Mouse (Mus musculus) stomach, embryonic 14.5 days (tissue): ENCODE measurements around the gene Ppp1r12a. TPM values are rescaled to one million over a fixed set of nuclear protein-coding genes. Genes with fewer than 3 reads are reported as not detected.

Source experiments
- ATAC-seq: fragments of 200-750 bp; cut with Nextera tagmentation; 2 replicates; pipeline ENCODE4 v1.8.0; 2017; ENCODE audit warnings: low read depth, moderate TSS enrichment; ENCODE audit not compliant: insufficient number of reproducible peaks, insufficient read depth, low FRiP score
- H3K27ac ChIP-seq: fragments of 300-500 bp; sonication (generic); 2 replicates; pipeline ENCODE4 v1.5.1; 2014; ENCODE audit warnings: mild to moderate bottlenecking, low read length, moderate library complexity, mixed read lengths
- H3K27me3 ChIP-seq: fragments of 300-500 bp; sonication (generic); 2 replicates; pipeline ENCODE4 v1.6.1; 2014; ENCODE audit warnings: low read length, control low read depth, mixed read lengths; ENCODE audit not compliant: control insufficient read depth, insufficient read depth
- H3K36me3 ChIP-seq: fragments of 300-500 bp; sonication (generic); 2 replicates; pipeline ENCODE4 v1.6.1; 2014; ENCODE audit warnings: mild to moderate bottlenecking, control low read depth, low read length, moderate library complexity, mixed read lengths; ENCODE audit not compliant: control insufficient read depth, insufficient read depth
- H3K4me1 ChIP-seq: fragments of 300-500 bp; sonication (generic); 2 replicates; pipeline ENCODE4 v1.6.1; 2014; ENCODE audit warnings: low read length, control low read depth, mixed read lengths; ENCODE audit not compliant: control insufficient read depth, insufficient read depth
- H3K4me2 ChIP-seq: fragments of 300-500 bp; sonication (generic); replicated peaks from 2 replicates; pipeline ENCODE4 v1.6.1; 2014; ENCODE audit warnings: low read depth, low read length, control low read depth
- H3K4me3 ChIP-seq: fragments of 300-500 bp; sonication (generic); 2 replicates; pipeline ENCODE4 v1.5.1; 2014; ENCODE audit warnings: low read depth, low read length, control low read depth
- H3K9ac ChIP-seq: fragments of 300-500 bp; sonication (generic); replicated peaks from 2 replicates; pipeline ENCODE4 v1.6.1; 2014; ENCODE audit warnings: low read depth, mild to moderate bottlenecking, control low read depth, low read length, moderate library complexity, mixed read lengths
- H3K9me3 ChIP-seq: fragments of 300-500 bp; sonication (generic); 2 replicates; pipeline ENCODE4 v1.6.1; 2016; ENCODE audit warnings: low read depth, low read length, control low read depth; ENCODE audit not compliant: control insufficient read depth
- WGBS: fragments of 180-500 bp; shearing (Covaris S2); extraction: QIAGEN DNeasy Blood & Tissue Kit; methylation state at CpG from one replicate; pipeline ENCODE4 v1.1.7; 2014; 5-methylcytosine and 5-hydroxymethylcytosine counted together
- polyA plus RNA-seq: library from polyadenylated mRNA; unstranded; fragments of >200 nt; fragmentation: Nextera tagmentation; extraction: Ambion mirVana; gene quantifications from 2 replicates; pipeline ENCODE4 v1.2.1, GENCODE M21; 2014

Gene Ppp1r12a
- polyA plus RNA-seq, 1 experiment from 2014 or later = 140 TPM

DNA sequence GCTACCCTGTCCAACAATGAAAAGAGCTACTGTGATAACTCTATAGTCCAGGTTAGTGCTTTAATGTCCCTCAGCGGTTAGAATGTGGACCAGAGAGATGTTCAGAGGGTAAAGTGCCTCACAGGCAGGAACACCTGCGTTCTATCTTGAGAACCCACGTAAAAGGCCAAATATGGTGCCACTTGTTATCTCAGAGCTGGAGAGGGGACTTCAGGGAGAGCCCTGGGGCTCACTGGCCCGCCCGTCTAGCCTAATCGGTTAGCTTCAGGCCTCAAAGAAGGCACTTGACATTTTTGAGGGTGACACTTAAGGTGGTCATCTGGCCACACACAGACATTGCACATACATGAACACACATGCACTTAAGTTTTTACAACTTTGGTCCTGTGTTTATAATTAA lies 120.4 kb downstream of the Ppp1r12a start:
- ATAC-seq = 0 out of 2 replicates have a peak, but pooled peaks have one; percentile 39
- no peaks in the 10 kb centered on the region for H3K27me3 ChIP-seq
- no peak overlapping the region for H3K4me2 ChIP-seq
- no peak overlapping the region for H3K4me3 ChIP-seq
- no peak overlapping the region for H3K27ac ChIP-seq
- H3K9ac ChIP-seq = no peak overlapping the region
- peaks cover 17% of the 10 kb centered on the region for H3K36me3 ChIP-seq
- no peaks in the 10 kb centered on the region for H3K4me1 ChIP-seq
- 90% methylated on average over 6 of the region's 6 CpGs for WGBS
- no peaks in the 10 kb centered on the region for H3K9me3 ChIP-seq

DNA sequence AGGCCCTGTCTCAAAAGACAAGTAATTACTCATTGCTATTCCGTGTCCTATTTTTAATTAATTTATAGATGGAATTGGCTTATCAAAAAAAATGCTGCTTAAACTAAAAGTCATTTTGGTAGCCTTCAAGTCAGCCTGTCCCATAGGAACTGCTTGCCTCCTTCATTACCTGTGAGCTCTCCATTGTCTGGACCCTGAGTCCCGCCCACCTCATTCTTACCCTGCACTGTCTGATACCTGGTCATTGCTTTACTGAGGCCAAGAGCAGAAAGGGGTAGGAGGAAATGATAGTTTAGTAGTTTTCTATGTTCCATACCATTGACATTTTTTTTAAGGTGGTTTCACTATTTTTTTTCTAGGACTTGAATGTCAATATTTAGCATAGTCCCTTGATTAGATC lies 121.4 kb downstream of the Ppp1r12a start:
- Histone ChIP-seq H3K9me3 (no peaks in the 10 kb centered on the region), H3K9ac (no peak overlapping the region), H3K4me2 (no peak overlapping the region), H3K27ac (no peak overlapping the region), H3K4me3 (no peak overlapping the region), H3K36me3 (peaks cover 13% of the 10 kb centered on the region), H3K27me3 (no peaks in the 10 kb centered on the region), H3K4me1 (no peaks in the 10 kb centered on the region)
- 85% methylated on average over 2 of the region's 2 CpGs for WGBS
- ATAC-seq = no peak

DNA sequence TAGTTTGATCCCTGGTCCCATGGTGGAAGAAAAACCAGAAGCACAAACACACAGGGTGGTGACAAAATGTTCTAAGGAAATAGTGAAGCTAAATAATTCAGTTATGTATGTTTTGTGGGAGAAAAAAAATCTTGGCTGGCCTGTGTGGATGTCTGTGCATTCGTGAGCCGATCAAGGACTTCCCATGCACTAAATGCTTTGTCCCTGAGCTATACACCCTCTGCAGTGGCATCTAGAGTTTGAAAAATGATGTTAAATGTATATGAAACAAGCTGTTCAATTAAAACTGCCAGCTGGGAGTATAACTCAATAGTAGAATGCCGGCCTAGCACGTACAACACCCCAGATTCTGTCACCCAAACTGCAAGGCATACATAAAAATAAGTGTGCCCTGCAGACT lies 121.8 kb downstream of the Ppp1r12a start:
- no peaks in the 10 kb centered on the region for H3K27me3 ChIP-seq
- no peak for ATAC-seq

DNA sequence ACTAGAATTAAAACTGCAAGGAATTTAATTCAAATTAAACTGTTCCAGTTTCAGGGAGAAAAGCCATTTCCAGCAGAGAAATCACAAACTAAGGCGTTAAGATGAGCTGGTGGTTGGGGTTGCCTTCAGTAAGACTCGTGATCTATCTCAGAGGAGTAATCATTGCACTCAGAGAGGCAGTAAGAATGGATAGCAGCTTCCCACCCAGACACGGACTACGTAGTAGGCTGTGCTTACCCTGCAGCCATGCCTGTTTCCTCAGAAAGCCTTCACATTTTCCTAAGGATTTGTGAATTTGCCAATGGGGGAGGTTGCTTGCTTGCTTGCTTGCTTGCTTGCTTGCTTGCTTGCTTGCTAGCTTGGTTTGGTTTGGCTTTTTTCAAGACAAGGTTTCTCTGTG lies 122.5 kb downstream of the Ppp1r12a start:
- no peak for ATAC-seq
- Histone ChIP-seq H3K36me3 (peaks cover 13% of the 10 kb centered on the region), H3K4me3 (no peak overlapping the region), H3K9me3 (no peaks in the 10 kb centered on the region), H3K4me1 (no peaks in the 10 kb centered on the region), H3K27me3 (no peaks in the 10 kb centered on the region), H3K27ac (no peak overlapping the region), H3K9ac (no peak overlapping the region), H3K4me2 (no peak overlapping the region)
- WGBS = 84% methylated on average over 4 of the region's 4 CpGs

More for the DNA sequence above, 121.8 kb downstream of the Ppp1r12a start:
- H3K4me2 ChIP-seq = no peak overlapping the region
- no peak overlapping the region for H3K4me3 ChIP-seq
- no peaks in the 10 kb centered on the region for H3K4me1 ChIP-seq
- WGBS = 82% methylated on average over 4 of the region's 4 CpGs
- H3K27ac ChIP-seq = no peak overlapping the region
- H3K9ac ChIP-seq = no peak overlapping the region
- peaks cover 13% of the 10 kb centered on the region for H3K36me3 ChIP-seq
- no peaks in the 10 kb centered on the region for H3K9me3 ChIP-seq

DNA sequence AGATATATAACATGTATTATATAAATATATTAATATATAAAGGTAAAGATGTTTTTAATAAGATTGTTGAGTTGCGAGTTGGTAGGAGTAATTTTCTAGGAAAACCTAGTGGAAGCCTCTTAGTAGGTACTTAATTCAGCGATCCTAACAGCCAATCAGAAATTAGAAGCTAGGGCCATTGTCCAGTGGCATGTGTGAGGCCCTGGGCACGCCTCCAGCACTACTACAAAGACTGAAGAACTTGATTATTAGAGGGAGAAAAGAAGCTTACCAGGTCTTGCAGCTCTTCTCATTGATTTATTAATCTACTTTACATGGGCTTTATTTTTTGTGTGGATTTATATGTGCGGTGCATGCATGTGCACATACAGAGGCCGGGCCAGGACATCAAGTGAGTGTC lies 123.0 kb downstream of the Ppp1r12a start:
- Histone ChIP-seq H3K9me3 (no peaks in the 10 kb centered on the region), H3K4me2 (no peak overlapping the region), H3K36me3 (peaks cover 11% of the 10 kb centered on the region), H3K4me1 (no peaks in the 10 kb centered on the region), H3K27me3 (no peaks in the 10 kb centered on the region), H3K4me3 (no peak overlapping the region), H3K27ac (no peak overlapping the region), H3K9ac (no peak overlapping the region)
- 92% methylated on average over 5 of the region's 5 CpGs for WGBS
- ATAC-seq = no peak

DNA sequence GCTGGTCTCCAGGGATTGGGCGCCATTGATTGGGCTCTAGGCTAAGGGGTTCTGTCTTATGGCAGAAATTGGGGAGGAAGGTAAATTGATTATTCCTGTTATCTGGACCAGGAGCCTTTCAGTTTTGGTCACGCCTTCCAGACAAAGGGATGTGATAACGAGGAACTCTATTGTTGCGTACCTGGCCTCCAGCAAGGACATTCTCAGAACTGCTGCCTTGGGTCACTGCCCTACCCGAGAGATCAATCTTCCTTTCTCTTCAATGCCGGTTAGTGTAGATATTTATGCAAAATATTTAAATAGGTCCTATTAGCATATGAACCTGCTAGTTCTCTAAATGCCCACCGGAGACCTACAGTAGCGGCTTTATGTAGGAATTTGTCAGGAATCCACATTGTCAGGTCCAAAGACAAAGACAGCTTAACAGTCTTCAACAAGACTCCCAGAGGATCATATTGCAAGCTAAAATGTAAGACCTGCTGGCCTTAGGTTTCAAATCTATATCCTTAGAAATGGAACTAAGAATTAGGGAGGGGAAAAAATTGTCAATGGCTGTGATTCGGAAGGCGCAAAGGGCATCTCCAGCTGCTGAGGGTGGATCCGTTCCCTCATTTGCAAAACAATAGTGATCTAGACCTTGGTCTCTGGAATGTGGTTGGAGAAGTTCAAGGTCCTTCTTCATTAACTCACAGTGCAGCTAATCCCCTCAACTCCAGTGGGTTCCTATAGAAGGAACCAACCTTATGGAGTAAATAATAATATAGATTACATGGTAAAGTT lies 124.9 kb downstream of the Ppp1r12a start:
- ATAC-seq = no peak
- Histone ChIP-seq H3K9me3 (no peaks in the 10 kb centered on the region), H3K36me3 (peaks cover 3% of the 10 kb centered on the region; the same call in 1 of the 2 replicates), H3K4me2 (no peak overlapping the region), H3K9ac (no peak overlapping the region), H3K4me1 (no peaks in the 10 kb centered on the region), H3K27ac (no peak overlapping the region), H3K4me3 (no peak overlapping the region), H3K27me3 (no peaks in the 10 kb centered on the region)
- WGBS = 73% methylated on average over 11 of the region's 11 CpGs

DNA sequence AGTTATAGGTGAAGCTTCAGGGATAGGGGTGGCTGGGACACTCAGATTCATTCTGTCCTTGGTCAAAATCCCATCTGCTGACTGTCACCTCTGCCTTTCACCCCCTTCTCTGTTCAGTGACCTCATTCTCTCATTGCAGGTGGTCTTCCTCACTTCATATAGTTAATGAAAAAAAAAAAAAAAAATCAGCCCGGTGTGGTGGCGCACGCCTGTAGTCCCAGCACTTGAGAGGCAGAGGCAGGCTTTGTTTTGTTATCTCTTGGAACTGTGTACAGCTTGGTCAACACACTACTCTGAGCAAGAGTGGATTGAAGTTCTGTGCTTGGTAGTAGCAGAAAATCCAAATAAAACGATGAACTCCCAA lies 125.4 kb downstream of the Ppp1r12a start:
- H3K9me3 ChIP-seq = no peaks in the 10 kb centered on the region
- no peak overlapping the region for H3K27ac ChIP-seq
- no peak overlapping the region for H3K4me3 ChIP-seq
- 82% methylated on average over 4 of the region's 4 CpGs for WGBS
- no peaks in the 10 kb centered on the region for H3K36me3 ChIP-seq
- H3K4me2 ChIP-seq = no peak overlapping the region
- no peak for ATAC-seq
- H3K27me3 ChIP-seq = no peaks in the 10 kb centered on the region
- no peaks in the 10 kb centered on the region for H3K4me1 ChIP-seq
- H3K9ac ChIP-seq = no peak overlapping the region

DNA sequence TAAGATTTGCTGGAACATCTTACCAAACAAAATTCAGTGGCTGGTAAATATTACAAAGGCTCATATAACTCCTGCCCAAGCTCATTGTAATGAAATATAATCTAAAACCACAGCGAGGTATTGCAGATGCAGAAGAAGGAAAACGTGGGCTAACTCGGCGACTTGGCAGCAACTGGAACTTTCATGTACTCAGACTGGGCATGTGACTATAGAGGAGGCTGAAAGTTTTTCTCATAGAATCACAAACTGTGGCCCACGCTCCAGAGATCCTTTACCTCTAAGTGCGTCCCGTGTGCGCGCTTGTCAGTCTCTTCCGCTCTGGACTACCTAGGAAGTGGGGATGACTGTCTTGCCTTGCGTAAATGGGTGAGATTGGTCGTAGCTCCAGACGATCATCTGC lies 128.1 kb downstream of the Ppp1r12a start:
- Histone ChIP-seq H3K4me3 (no peak overlapping the region), H3K9me3 (no peaks in the 10 kb centered on the region), H3K4me2 (no peak overlapping the region), H3K27me3 (no peaks in the 10 kb centered on the region), H3K4me1 (no peaks in the 10 kb centered on the region), H3K36me3 (no peaks in the 10 kb centered on the region), H3K27ac (no peak overlapping the region), H3K9ac (no peak overlapping the region)
- ATAC-seq = no peak
- WGBS = 92% methylated on average over 13 of the region's 13 CpGs
